10 mouse cellular contexts compared by ENCODE assay signal in genomic region chr12:86132799-86133198, GRCm38 (mm10). TPM values are rescaled to one million over a fixed set of nuclear protein-coding genes. Genes with fewer than 3 reads are reported as not detected.
DNase-seq lines count a peak whose midpoint lies in the region; ATAC-seq and TF ChIP-seq lines count a peak whose summit lies in the region.
"Had no signal": no experiment of that assay in that cellular context is flagged by ENCODE, and none has a peak within 500 bp of the region (broad histone marks: within the 10 kb centered on the region; RNA-seq: fewer than 3 reads in every experiment).

No protein-coding gene starts in this region.

- peak; percentile 35 for DNase-seq in Muller cell, postnatal 12 days (ENCODE audit: inconsistent ontology term)
- peak; percentile 50 to 72 for DNase-seq in cerebellum, postnatal 25 days
- DNase-seq in heart, postnatal 14 days, result peak; percentile 38 to 77
- peak; percentile 72 to 81 for DNase-seq in left cerebral cortex, adult 18-20 months (ENCODE audit: low spot score in 2 of 2)
- DNase-seq in thymus, postnatal 25 days, result peak; percentile 34

- no peaks in the 10 kb centered on the region for H3K27me3 ChIP-seq in intestine, postnatal 0 days (replicated peaks; ENCODE audit: control insufficient read depth, insufficient read depth, low read length)
- H3K27me3 ChIP-seq in intestine, embryonic 16.5 days (replicated peaks; ENCODE audit: control insufficient read depth, insufficient read depth, low read length), result no peaks in the 10 kb centered on the region
- no peaks in the 10 kb centered on the region for H3K27me3 ChIP-seq in midbrain, embryonic 15.5 days (replicated peaks)
- H3K27me3 ChIP-seq: embryonic facial prominence, embryonic 15.5 days had no signal

- H3K4me3 ChIP-seq in intestine, postnatal 0 days (ENCODE audit: low read depth, low read length), result no peak overlapping the region
- H3K4me3 ChIP-seq in intestine, embryonic 16.5 days (ENCODE audit: low read length), result no peak overlapping the region
- H3K4me3 ChIP-seq in midbrain, embryonic 15.5 days, result no peak overlapping the region
- H3K4me3 ChIP-seq: embryonic facial prominence, embryonic 15.5 days; megakaryocyte, embryonic 14.5 days had no signal

- no peaks in the 10 kb centered on the region for H3K36me3 ChIP-seq in intestine, postnatal 0 days (ENCODE audit: control insufficient read depth, insufficient read depth)
- H3K36me3 ChIP-seq in intestine, embryonic 16.5 days (ENCODE audit: control insufficient read depth, insufficient read depth, low read length), result no peaks in the 10 kb centered on the region
- no peaks in the 10 kb centered on the region for H3K36me3 ChIP-seq in midbrain, embryonic 15.5 days (replicated peaks)
- H3K36me3 ChIP-seq: embryonic facial prominence, embryonic 15.5 days had no signal

- peak; percentile 87 for TF ChIP-seq CTCF in intestine, postnatal 0 days (IDR thresholded peaks at IDR 0.05; ENCODE audit: low read depth)

- intact Hi-C loops in heart, postnatal 14 days (cut with DNase I), result loop anchor here (1.0 to 2.0 kb wide), 3 partner anchors 270 to 482 kb away; no protein-coding TSS in a partner anchor

- ATAC-seq in intestine, postnatal 0 days, result no peak
- no peak for ATAC-seq in intestine, embryonic 16.5 days
- ATAC-seq in midbrain, embryonic 15.5 days (replicated peaks), result peak; percentile 74; the same call in 1 of the 2 replicates

- WGBS in intestine, postnatal 0 days, result 19% methylated on average over 2 of the region's 2 CpGs
- WGBS in intestine, embryonic 16.5 days, result 26% methylated on average over 2 of the region's 2 CpGs
- 27% methylated on average over 2 of the region's 2 CpGs for WGBS in midbrain, embryonic 15.5 days

- H3K27ac ChIP-seq in intestine, postnatal 0 days (ENCODE audit: low read depth, low read length), result no peak overlapping the region
- no peak overlapping the region for H3K27ac ChIP-seq in intestine, embryonic 16.5 days (ENCODE audit: low read length)
- H3K27ac ChIP-seq in midbrain, embryonic 15.5 days, result no peak overlapping the region
- H3K27ac ChIP-seq: embryonic facial prominence, embryonic 15.5 days had no signal

- no peak overlapping the region for H3K4me2 ChIP-seq in intestine, postnatal 0 days (replicated peaks; ENCODE audit: low read depth)
- no peak overlapping the region for H3K4me2 ChIP-seq in intestine, embryonic 16.5 days (ENCODE audit: low read depth, low read length)
- H3K4me2 ChIP-seq in midbrain, embryonic 15.5 days, result no peak overlapping the region
- H3K4me2 ChIP-seq: embryonic facial prominence, embryonic 15.5 days had no signal

- H3K9me3 ChIP-seq in intestine, postnatal 0 days (ENCODE audit: control insufficient read depth), result no peaks in the 10 kb centered on the region
- no peaks in the 10 kb centered on the region for H3K9me3 ChIP-seq in intestine, embryonic 16.5 days (ENCODE audit: control insufficient read depth, low read length)
- H3K9me3 ChIP-seq in midbrain, embryonic 15.5 days, result no peaks in the 10 kb centered on the region
- H3K9me3 ChIP-seq: embryonic facial prominence, embryonic 15.5 days had no signal

- no peaks in the 10 kb centered on the region for H3K4me1 ChIP-seq in intestine, postnatal 0 days (replicated peaks; ENCODE audit: control insufficient read depth, insufficient read depth, low read length)
- no peaks in the 10 kb centered on the region for H3K4me1 ChIP-seq in intestine, embryonic 16.5 days (ENCODE audit: control insufficient read depth, insufficient read depth, low read length)
- H3K4me1 ChIP-seq in midbrain, embryonic 15.5 days, result no peaks in the 10 kb centered on the region
- H3K4me1 ChIP-seq: embryonic facial prominence, embryonic 15.5 days; megakaryocyte, embryonic 14.5 days had no signal

- no peak overlapping the region for H3K9ac ChIP-seq in intestine, postnatal 0 days (ENCODE audit: low read depth, low read length)
- no peak overlapping the region for H3K9ac ChIP-seq in intestine, embryonic 16.5 days (ENCODE audit: low read depth, low read length)
- H3K9ac ChIP-seq in midbrain, embryonic 15.5 days, result no peak overlapping the region
- H3K9ac ChIP-seq: embryonic facial prominence, embryonic 15.5 days had no signal

RNA-seq across cellular contexts. Expression of gene Ift43, which starts 50.5 kb away (rescaled TPM):
- 61.0 and 65.9 TPM in 2 replicates for polyA plus RNA-seq in intestine, postnatal 0 days (2015; fragmentation: Nextera tagmentation; extraction: Ambion mirVana)
- 65.0 and 66.7 TPM in 2 replicates for polyA plus RNA-seq in intestine, embryonic 16.5 days (2015; fragmentation: Nextera tagmentation; extraction: Ambion mirVana)
- total RNA-seq in heart, postnatal 14 days (2021), result 10 to 100 TPM; 24.4 to 26.6 TPM
- total RNA-seq in left cerebral cortex, adult 18-20 months (2021), result 10 to 100 TPM; 16.1 to 16.4 TPM
- 47.3 and 47.9 TPM in 2 replicates for polyA plus RNA-seq in midbrain, embryonic 15.5 days (2015; fragmentation: Nextera tagmentation; extraction: Ambion mirVana)

RNA-seq across cellular contexts. Expression of gene Tgfb3, which starts 54.0 kb away (rescaled TPM):
- polyA plus RNA-seq in intestine, postnatal 0 days (2015; fragmentation: Nextera tagmentation; extraction: Ambion mirVana), result 8.5 and 9.2 TPM in 2 replicates
- 19.0 and 20.6 TPM in 2 replicates for polyA plus RNA-seq in intestine, embryonic 16.5 days (2015; fragmentation: Nextera tagmentation; extraction: Ambion mirVana)
- total RNA-seq in heart, postnatal 14 days (2021), result 10 to 100 TPM; 15.0 to 16.2 TPM
- total RNA-seq in left cerebral cortex, adult 18-20 months (2021), result 10 to 100 TPM; 16.4 to 17.9 TPM
- polyA plus RNA-seq in midbrain, embryonic 15.5 days (2015; fragmentation: Nextera tagmentation; extraction: Ambion mirVana), result 3.5 and 4.7 TPM in 2 replicates
